In genomic region chr6:88123150-88123857, GRCm38 (mm10) we compare ENCODE assay signal across 8 mouse cellular contexts. TPM values are rescaled to one million over a fixed set of nuclear protein-coding genes. Genes with fewer than 3 reads are reported as not detected.
DNase-seq lines count a peak whose midpoint lies in the region; ATAC-seq lines count a peak whose summit lies in the region.

No protein-coding gene starts in this region.

- no peak for DNase-seq in kidney, adult 11 months
- DNase-seq in NIH3T3 (ENCODE audit: low read depth): peak; percentile 71
- DNase-seq in limb, embryonic 11.5 days (ENCODE audit: low spot score): peak; percentile 74
- peak; percentile 58 for DNase-seq in neural tube, embryonic 10.5 days (ENCODE audit: extremely low spot score, low spot score)
- DNase-seq in left cerebral cortex, adult 9 months (ENCODE audit: low spot score in 2 of 2): no peak
- DNase-seq in left cerebral cortex, adult 8-10 months (ENCODE audit: low spot score in 2 of 2): no peak

- H3K4me1 ChIP-seq in kidney, embryonic 16.5 days (ENCODE audit: insufficient read depth, low read length): peaks cover 10% of the 10 kb centered on the region
- peaks cover 10% of the 10 kb centered on the region for H3K4me1 ChIP-seq in forebrain, embryonic 12.5 days
- peaks cover 6% of the 10 kb centered on the region; the same call in 1 of the 2 replicates for H3K4me1 ChIP-seq in limb, embryonic 11.5 days (ENCODE audit: control insufficient read depth, insufficient read depth, low read length)

- no peaks in the 10 kb centered on the region for H3K27me3 ChIP-seq in kidney, embryonic 16.5 days (ENCODE audit: insufficient read depth, low read length)
- H3K27me3 ChIP-seq in forebrain, embryonic 12.5 days: 0 out of 2 replicates have a peak, but pooled peaks cover 3% of the 10 kb centered on the region
- H3K27me3 ChIP-seq in limb, embryonic 11.5 days (ENCODE audit: control insufficient read depth, insufficient read depth, low read length): no peaks in the 10 kb centered on the region

- peak; percentile 44 for ATAC-seq in kidney, embryonic 16.5 days (ENCODE audit: low FRiP score, low TSS enrichment)
- 0 out of 2 replicates have a peak, but pooled peaks have one; percentile 14 for ATAC-seq in forebrain, embryonic 12.5 days (ENCODE audit: low FRiP score)
- ATAC-seq in limb, embryonic 11.5 days (ENCODE audit: insufficient number of reproducible peaks, low FRiP score, low TSS enrichment, low read depth): 0 out of 2 replicates have a peak, but pooled peaks have one; percentile 27

- H3K27ac ChIP-seq in kidney, embryonic 16.5 days (ENCODE audit: low read length): no peak overlapping the region
- no peak overlapping the region for H3K27ac ChIP-seq in forebrain, embryonic 12.5 days
- no peak overlapping the region for H3K27ac ChIP-seq in limb, embryonic 11.5 days (replicated peaks; ENCODE audit: low read depth, low read length)

- H3K36me3 ChIP-seq in kidney, embryonic 16.5 days (ENCODE audit: insufficient read depth, low read length): no peaks in the 10 kb centered on the region
- no peaks in the 10 kb centered on the region for H3K36me3 ChIP-seq in forebrain, embryonic 12.5 days (replicated peaks)
- H3K36me3 ChIP-seq in limb, embryonic 11.5 days (ENCODE audit: control insufficient read depth, insufficient read depth, low read length): no peaks in the 10 kb centered on the region

- H3K9me3 ChIP-seq in kidney, embryonic 16.5 days (ENCODE audit: low read length): no peaks in the 10 kb centered on the region
- no peaks in the 10 kb centered on the region for H3K9me3 ChIP-seq in forebrain, embryonic 12.5 days
- no peaks in the 10 kb centered on the region; the same call in 1 of the 2 replicates for H3K9me3 ChIP-seq in limb, embryonic 11.5 days (ENCODE audit: control insufficient read depth, low read length)

- H3K4me2 ChIP-seq in kidney, embryonic 16.5 days (replicated peaks; ENCODE audit: low read depth, low read length): peak overlapping the region; percentile 44
- peak overlapping the region; percentile 37 for H3K4me2 ChIP-seq in forebrain, embryonic 12.5 days
- H3K4me2 ChIP-seq in limb, embryonic 11.5 days (ENCODE audit: low read depth, severe bottlenecking): peak overlapping the region; percentile 37; the same call in 1 of the 2 replicates

- peak overlapping the region; percentile 9; the same call in 1 of the 2 replicates for H3K4me3 ChIP-seq in kidney, embryonic 16.5 days (ENCODE audit: low read length)
- H3K4me3 ChIP-seq in forebrain, embryonic 12.5 days (replicated peaks): no peak overlapping the region
- no peak overlapping the region for H3K4me3 ChIP-seq in limb, embryonic 11.5 days (ENCODE audit: low read depth, low read length)

- WGBS in kidney, embryonic 16.5 days: 46% methylated on average over 11 of the region's 11 CpGs
- WGBS in forebrain, embryonic 12.5 days: 37% methylated on average over 11 of the region's 11 CpGs
- WGBS in limb, embryonic 11.5 days: 42% methylated on average over 11 of the region's 11 CpGs

- no peak overlapping the region for H3K9ac ChIP-seq in kidney, embryonic 16.5 days (replicated peaks; ENCODE audit: low read length)
- H3K9ac ChIP-seq in forebrain, embryonic 12.5 days: no peak overlapping the region
- H3K9ac ChIP-seq in limb, embryonic 11.5 days (ENCODE audit: low read length): no peak overlapping the region

RNA-seq across cellular contexts. Expression of gene Rpn1, which starts 39.0 kb away (rescaled TPM):
- 457 and 473 TPM in 2 replicates for polyA plus RNA-seq in kidney, embryonic 16.5 days (2015; fragmentation: Nextera tagmentation; extraction: Ambion mirVana)
- 238 and 258 TPM in 2 replicates for polyA plus RNA-seq in forebrain, embryonic 12.5 days (2016; fragmentation: Nextera tagmentation; extraction: Ambion mirVana)
- 332 and 352 TPM in 2 replicates for polyA plus RNA-seq in limb, embryonic 11.5 days (2014; fragmentation: Nextera tagmentation; extraction: Ambion mirVana)
- total RNA-seq in left cerebral cortex, adult 8-10 months (2022): 100 to 1,000 TPM; 166 to 188 (median 171) TPM

Comparison
In these comparisons a context has a peak if more than half of its experiments do, and no peak if none do; other contexts are left out.
1. DNase-seq: peak in NIH3T3 (single experiment), limb, embryonic 11.5 days (single experiment) and neural tube, embryonic 10.5 days (single experiment); none in kidney, adult 11 months (single experiment), left cerebral cortex, adult 9 months (0 of 2) and left cerebral cortex, adult 8-10 months (0 of 2).
2. Peak in every context shown above with its lines, with median percentiles within 50 percentile points of each other: ATAC-seq and H3K4me2 ChIP-seq.